Mouse (Mus musculus): ENCODE results near the gene Gm5148.

Gm5148 gene

GRCm38 (mm10) chr3:37687158-37687980 is 36.9 kb downstream of the Gm5148 start:
- peak; percentile 54 for DNase-seq (ENCODE audit: low read depth)

GRCm38 (mm10) chr3:37686751-37687150 is 37.5 kb downstream of the Gm5148 start:
- no peak for DNase-seq (ENCODE audit: low read depth)

GRCm38 (mm10) chr3:37686219-37686618 is 38.1 kb downstream of the Gm5148 start:
- no peak for DNase-seq (ENCODE audit: low read depth)

GRCm38 (mm10) chr3:37676291-37676690 is 48.0 kb downstream of the Gm5148 start:
- no peak for DNase-seq (ENCODE audit: low read depth)

- no peak for DNase-seq (ENCODE audit: low read depth)
These were observed 49.2 kb downstream of the Gm5148 start for GRCm38 (mm10) chr3:37675056-37675525.

- DNase-seq (ENCODE audit: low read depth): no peak
These were observed 50.6 kb downstream of the Gm5148 start for GRCm38 (mm10) chr3:37673513-37674261.

- no peak for DNase-seq (ENCODE audit: low read depth)
These were observed 51.8 kb downstream of the Gm5148 start for GRCm38 (mm10) chr3:37672266-37673040.

- DNase-seq (ENCODE audit: low read depth): no peak
These were observed 55.2 kb downstream of the Gm5148 start for GRCm38 (mm10) chr3:37669100-37669499.

- no peak for DNase-seq (ENCODE audit: low read depth)
These were observed 55.6 kb downstream of the Gm5148 start for GRCm38 (mm10) chr3:37668652-37669051.

GRCm38 (mm10) chr3:37667736-37668135 is 56.6 kb downstream of the Gm5148 start:
- no peak for DNase-seq (ENCODE audit: low read depth)

- no peak for DNase-seq (ENCODE audit: low read depth)
These were observed 57.2 kb downstream of the Gm5148 start for GRCm38 (mm10) chr3:37667119-37667467.

- DNase-seq (ENCODE audit: low read depth): no peak
These were observed 57.8 kb downstream of the Gm5148 start for GRCm38 (mm10) chr3:37666291-37667118.
